Mouse (Mus musculus) c-Kit-positive CD71-positive TER-119-positive erythroid progenitor cells, embryonic 14.5 days (primary cell): Measurements from ENCODE around the gene Fkbp7.
A peak's percentile ranks its signal among the peaks of the same experiment; 100 is the strongest.

ENCODE experiments used
- DNase-seq: peaks from one replicate; pipeline ENCODE4 v3.0.0-alpha.2; 2013; ENCODE audit warnings: low spot score

Gene Fkbp7

GRCm38 (mm10) chr2:76672966-76673392, at the start of gene Fkbp7:
Gene Fkbp7, minus strand, starts transcription at chr2:76673116.
- peak; percentile 91 for DNase-seq

- DNase-seq = no peak
Measured at GRCm38 (mm10) chr2:76719650-76720049, 46.7 kb upstream of the Fkbp7 start.

- no peak for DNase-seq
Measured at GRCm38 (mm10) chr2:76714984-76715383, 42.1 kb upstream of the Fkbp7 start.

GRCm38 (mm10) chr2:76708512-76708911, 35.6 kb upstream of the Fkbp7 start:
- DNase-seq = peak; percentile 30

GRCm38 (mm10) chr2:76705655-76706054, 32.7 kb upstream of the Fkbp7 start:
- no peak for DNase-seq

GRCm38 (mm10) chr2:76702751-76703150, 29.8 kb upstream of the Fkbp7 start:
- DNase-seq = no peak

GRCm38 (mm10) chr2:76702188-76702587, 29.3 kb upstream of the Fkbp7 start:
- no peak for DNase-seq

GRCm38 (mm10) chr2:76695290-76695689, 22.4 kb upstream of the Fkbp7 start:
- DNase-seq = no peak

GRCm38 (mm10) chr2:76693765-76694164, 20.8 kb upstream of the Fkbp7 start:
- no peak for DNase-seq

GRCm38 (mm10) chr2:76690436-76691204, 17.7 kb upstream of the Fkbp7 start:
- DNase-seq = no peak

GRCm38 (mm10) chr2:76688162-76688561, 15.2 kb upstream of the Fkbp7 start:
- DNase-seq = no peak

GRCm38 (mm10) chr2:76687608-76688007, 14.7 kb upstream of the Fkbp7 start:
- DNase-seq = no peak

- DNase-seq = no peak
Measured at GRCm38 (mm10) chr2:76686986-76687385, 14.1 kb upstream of the Fkbp7 start.

GRCm38 (mm10) chr2:76682301-76682700, 9.4 kb upstream of the Fkbp7 start:
- no peak for DNase-seq

- no peak for DNase-seq
Measured at GRCm38 (mm10) chr2:76676401-76677226, 3.7 kb upstream of the Fkbp7 start.

- DNase-seq = no peak
Measured at GRCm38 (mm10) chr2:76675949-76676348, 3.0 kb upstream of the Fkbp7 start.

- DNase-seq = peak; percentile 23
Measured at GRCm38 (mm10) chr2:76675451-76675850, 2.5 kb upstream of the Fkbp7 start.

- peak; percentile 40 for DNase-seq
Measured at GRCm38 (mm10) chr2:76674725-76675427, 2.0 kb upstream of the Fkbp7 start, which contains the start of gene Plekha3. Gene Plekha3, plus strand, starts transcription at chr2:76675281.

- peak; percentile 63 for DNase-seq
Measured at GRCm38 (mm10) chr2:76673472-76674081, 661 bp upstream of the Fkbp7 start.

GRCm38 (mm10) chr2:76672134-76672745, 676 bp downstream of the Fkbp7 start:
- peak; percentile 10 for DNase-seq

GRCm38 (mm10) chr2:76671641-76672040, 1.3 kb downstream of the Fkbp7 start:
- no peak for DNase-seq
